Mouse (Mus musculus): ENCODE results near the gene Ppp2r5c.

Ppp2r5c gene

GRCm38 (mm10) chr12:110488031-110488430, 41.1 kb downstream of the Ppp2r5c start:
- DNase-seq (ENCODE audit: low read depth, low spot score), result no peak

DNA sequence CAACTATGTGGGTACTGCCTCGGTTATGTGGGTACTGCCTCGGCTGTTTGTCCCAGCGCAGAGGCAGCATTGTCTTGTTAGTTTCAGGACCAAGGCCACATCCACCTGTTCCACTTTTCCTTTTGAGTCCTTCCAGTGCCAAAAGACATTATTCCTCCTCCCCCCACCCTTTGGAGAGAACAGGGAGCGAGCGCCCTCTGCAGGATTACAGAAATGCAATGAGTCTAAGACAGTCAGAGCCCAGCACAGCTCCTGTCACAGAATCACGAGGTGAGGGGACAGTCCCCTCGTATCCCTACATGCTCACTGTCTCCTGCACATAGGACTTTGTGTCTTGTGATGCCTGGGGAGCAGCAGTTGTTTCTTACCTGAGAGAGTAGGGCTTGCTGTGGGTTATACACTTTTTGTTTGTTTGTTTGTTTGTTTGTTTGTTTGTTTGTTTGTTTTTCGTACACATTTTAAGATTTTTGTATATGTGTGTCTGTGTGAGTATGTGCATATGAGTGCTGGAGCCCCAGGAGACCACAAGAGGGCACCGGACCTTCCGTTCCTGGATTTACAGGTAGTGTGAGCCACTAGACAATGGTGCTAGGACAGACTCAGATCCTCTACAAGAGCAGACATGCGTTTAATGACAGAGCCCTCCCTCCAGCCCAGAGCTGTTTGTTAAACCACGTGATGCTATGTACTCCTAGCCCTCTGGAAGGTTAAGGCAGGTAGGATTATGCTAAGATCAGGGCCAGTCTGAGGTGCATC, 43.2 kb downstream of the Ppp2r5c start:
- no peak for DNase-seq (ENCODE audit: low read depth, low spot score)

GRCm38 (mm10) chr12:110492436-110492835, 45.5 kb downstream of the Ppp2r5c start:
- DNase-seq (ENCODE audit: low read depth, low spot score), result no peak

DNA sequence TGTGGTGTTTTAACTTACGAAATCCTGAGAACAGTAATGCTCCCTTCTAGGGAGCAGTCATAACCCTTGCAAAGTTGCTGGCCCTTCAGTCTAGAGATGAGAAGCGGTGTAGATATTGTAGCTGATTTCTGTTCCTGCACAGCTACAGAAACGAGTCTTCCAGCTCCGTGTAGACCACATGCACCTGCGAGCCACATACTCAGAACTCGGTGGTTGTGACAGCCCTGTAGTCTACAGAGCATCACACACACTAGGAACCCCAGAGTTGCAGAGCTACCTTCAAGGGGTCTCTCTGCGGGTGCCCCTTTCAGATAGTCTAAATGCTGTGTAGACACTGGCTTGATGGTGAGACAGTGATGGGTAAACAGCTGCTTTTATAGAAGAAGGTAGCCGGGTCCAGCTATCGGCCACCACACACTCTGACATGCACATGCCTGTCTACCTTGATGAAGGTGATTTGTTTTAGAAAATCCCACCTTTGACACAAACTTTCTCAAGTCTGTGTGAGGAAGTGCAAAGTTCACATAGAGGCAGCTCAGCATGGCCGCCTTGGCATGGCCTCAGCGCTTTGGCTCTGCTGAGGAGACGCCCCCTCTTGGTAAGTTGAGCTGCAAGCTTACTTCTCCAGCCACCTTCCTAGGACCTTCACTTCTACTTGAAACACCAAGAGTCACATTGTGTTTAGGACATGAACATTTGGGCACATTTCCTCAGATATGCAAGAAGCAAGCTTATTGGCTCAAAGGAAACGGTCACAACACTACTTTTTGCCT, 46.9 kb downstream of the Ppp2r5c start:
- DNase-seq (ENCODE audit: low read depth, low spot score), result no peak

- DNase-seq (ENCODE audit: low read depth, low spot score), result no peak
Observed at GRCm38 (mm10) chr12:110494846-110495245, 47.9 kb downstream of the Ppp2r5c start.

DNA sequence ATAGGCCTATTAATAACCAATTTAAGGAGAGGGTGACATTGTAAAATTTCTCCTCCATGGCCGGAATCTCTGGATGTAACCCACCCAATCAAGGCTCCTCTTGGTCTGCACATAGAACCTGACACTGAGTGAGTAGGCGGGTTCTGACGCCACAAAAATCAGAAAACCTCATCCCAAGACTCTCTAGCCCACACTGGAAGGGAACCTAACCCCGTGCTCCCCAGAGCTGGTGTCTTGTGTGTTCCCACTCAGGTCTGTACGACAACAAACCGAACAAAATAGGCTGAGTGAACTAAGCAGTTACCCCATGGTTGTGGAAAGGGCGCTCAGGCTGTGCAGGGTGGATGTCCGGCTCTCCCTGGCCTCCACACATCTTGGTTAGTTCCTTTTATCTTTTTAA, 48.3 kb downstream of the Ppp2r5c start:
- DNase-seq (ENCODE audit: low read depth, low spot score), result no peak

- DNase-seq (ENCODE audit: low read depth, low spot score), result no peak
Observed at GRCm38 (mm10) chr12:110496016-110496415, 49.1 kb downstream of the Ppp2r5c start.

DNA sequence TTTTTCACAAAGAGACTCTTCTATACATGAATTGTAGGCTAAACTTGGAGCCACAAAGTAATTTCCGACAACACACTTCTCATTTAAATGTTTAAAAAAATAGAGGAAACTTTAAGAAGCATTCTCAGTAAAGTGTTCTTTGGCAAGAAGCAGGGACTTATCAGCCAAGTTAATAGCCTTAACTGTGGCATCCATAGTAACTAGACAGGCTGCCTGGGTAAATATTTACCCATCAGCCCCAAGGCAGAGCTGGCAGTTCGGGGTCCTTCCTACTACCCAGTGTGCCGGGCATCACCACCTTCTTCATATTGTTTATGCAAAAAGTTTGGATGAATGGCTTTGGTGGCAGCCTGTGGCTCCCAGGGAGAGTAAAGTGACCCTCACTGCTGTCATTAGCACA, 50.1 kb downstream of the Ppp2r5c start:
- no peak for DNase-seq (ENCODE audit: low read depth, low spot score)

- no peak for DNase-seq (ENCODE audit: low read depth, low spot score)
Observed at GRCm38 (mm10) chr12:110497485-110497884, 50.6 kb downstream of the Ppp2r5c start.

DNA sequence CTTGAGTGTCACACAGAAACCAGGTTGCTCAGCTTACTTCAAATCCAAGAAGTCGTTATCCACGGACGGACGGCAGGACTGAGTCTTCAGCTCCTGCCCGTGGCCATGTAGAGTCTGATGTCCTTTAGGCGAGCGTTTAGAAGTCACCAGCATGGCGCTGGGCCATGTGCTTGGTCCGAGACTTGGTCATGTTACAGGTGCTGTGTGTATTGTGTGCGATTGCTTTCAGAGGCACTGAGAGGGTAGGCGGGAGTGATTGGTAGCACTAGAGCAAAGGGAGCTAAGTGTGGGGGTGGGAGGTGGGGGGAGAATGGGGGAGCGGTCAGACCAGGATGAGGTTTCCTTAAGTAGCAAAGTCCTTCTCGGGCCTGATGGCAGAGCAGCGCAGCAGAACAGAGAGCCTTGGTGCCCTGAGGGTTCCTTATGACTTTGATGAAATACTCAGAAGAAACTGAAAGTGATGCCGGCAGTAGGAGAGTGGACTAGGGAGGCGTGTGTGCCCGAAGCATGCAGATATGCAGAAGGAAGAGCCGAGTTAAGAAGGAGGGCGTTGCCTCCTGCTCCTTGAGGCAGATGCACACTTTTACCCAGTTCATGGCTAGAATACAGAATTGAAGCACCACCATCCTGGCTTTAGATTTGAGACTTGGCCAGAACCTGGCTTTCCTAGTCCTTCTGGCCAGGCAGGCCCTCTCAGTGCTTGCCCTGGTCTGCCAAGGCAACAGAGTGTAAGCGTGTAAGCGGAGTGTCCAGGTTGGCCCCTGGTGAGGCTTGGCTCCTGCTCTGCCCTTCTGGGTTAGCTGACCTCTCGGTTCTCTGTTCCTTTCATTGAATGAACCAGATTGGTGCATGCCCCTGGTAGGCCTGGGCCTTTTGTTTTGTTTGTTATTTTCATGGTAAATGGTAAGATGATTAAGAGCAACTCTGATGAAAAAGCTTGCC, 51.6 kb downstream of the Ppp2r5c start:
- no peak for DNase-seq (ENCODE audit: low read depth, low spot score)

DNA sequence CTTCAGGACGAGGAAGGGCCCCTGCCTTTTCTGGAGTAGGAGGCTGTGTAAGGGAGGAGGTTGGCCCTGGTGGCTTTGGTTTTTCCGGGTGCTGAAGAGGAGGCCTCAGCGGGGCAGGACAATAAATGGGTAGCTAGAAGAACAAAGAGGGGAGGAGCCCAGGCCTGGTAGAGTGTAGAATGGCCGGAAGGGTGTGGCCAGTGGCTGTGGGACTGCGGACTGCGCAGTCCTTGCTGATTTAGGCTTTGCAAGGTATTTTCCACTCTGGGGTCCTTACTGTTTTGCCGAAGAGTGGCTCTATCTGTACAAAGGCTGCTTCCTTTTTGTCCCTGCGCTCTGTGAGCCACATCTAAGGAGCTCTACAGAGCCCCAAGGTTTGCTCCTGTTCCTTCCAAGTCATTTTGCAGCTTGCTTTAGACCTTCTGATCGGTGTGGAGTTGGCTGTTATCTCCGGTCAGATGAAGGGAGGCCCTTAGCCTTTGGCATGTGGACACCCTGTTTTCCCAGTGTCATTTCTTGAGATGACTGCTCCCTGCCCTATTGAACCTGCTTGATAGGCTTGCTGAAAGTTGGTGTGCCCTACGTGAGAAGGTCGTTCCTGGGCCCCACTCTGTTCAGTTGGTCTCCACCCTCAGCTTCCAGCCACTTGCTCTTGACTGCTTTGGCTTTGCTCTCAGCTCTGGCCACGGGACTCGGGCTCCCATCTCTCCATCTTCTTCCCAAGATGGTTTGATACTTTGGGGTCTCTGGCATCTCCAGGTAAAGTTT, 52.5 kb downstream of the Ppp2r5c start:
- no peak for DNase-seq (ENCODE audit: low read depth, low spot score)

DNA sequence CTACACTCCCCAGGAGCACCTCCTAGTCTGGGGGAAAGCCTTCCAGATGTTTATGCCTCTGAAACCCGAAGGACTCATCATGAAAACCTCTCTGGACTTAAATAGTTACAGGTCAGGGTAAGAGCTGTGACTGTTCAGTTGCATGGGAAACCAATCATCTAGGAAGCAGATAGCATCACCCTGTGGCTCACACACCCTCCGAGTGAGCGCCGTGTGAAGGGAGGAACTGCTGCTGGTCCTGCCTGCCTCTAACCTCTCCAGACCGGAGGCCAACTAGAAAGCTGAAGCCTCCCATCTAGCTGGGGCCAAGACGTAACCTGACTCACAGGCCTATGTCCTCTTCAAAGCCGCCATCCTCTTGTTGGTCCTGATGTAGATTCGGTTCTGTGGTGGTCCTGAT, 53.2 kb downstream of the Ppp2r5c start:
- DNase-seq (ENCODE audit: low read depth, low spot score), result no peak

DNA sequence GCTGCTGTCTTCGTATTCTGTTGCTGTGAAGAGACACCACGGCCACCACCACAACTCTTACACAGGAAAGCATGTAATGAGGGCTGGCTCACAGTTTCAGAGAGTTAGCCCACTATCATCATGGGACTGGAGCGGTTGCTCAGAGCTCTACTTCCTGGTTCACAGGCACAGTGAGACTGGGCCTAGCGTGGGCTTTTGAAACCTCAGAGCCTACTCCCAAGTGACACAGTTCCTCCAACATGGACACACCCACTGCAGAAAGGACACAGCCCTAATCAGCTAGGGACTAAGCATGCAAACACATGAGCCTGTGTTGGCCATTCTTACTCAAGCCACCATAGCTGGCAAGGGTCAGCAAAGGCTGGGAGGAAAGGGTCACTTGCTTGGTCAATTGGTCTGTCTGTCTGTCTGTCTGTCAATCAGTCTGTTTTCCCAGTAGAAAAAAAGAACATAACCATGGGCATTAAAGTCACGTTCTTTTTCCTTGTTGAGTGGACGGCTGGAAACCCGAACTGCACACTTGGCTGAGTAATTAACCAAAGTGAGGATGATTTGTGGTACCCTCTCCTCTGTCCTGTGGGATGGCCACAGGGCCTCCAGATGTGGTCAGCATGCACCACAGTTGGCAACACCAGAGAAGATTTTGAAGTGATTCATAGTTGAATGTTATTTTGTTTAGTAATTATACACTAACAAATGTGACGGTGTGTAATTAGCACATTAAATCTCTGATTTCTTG, 56.7 kb downstream of the Ppp2r5c start:
- no peak for DNase-seq (ENCODE audit: low read depth, low spot score)

DNA sequence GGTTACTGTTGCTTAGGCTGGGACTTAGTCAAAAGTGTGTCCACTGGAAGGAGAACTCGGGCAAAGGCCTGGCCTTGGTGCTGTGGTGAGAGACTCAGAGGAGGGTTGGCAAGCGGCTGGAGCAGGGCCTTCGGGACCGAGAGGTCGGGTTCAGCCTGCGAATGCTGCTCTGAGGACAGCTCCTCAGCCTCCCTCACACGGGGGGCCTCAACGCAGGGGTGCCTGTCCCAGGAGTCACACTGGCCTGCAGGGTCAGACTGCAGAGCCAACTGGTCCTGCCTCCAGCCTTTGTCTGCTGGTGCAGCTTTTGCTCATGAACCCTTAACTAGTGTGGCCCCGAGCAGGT, 57.2 kb downstream of the Ppp2r5c start:
- DNase-seq (ENCODE audit: low read depth, low spot score), result no peak

GRCm38 (mm10) chr12:110504793-110505192, 57.9 kb downstream of the Ppp2r5c start:
- no peak for DNase-seq (ENCODE audit: low read depth, low spot score)

DNA sequence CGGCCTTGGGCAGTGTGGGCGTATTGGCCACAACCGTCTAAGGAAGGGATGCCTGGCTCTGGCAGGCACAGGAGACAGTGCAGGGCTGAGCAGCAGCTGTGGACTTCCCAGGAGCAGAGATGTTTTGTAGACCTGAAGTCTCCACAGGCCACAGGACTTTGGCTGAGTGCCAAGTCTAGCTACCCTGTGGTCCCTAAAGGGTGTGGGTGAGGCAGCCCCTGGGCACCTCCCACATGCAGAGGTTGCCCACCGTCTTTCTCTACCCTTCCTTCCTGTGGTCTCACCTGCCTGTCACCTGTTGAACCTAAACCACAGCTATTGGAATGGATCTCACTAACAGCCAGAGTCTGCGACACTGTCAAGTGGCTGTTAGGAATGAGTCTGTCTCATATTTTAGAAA, 59.1 kb downstream of the Ppp2r5c start:
- no peak for DNase-seq (ENCODE audit: low read depth, low spot score)

DNA sequence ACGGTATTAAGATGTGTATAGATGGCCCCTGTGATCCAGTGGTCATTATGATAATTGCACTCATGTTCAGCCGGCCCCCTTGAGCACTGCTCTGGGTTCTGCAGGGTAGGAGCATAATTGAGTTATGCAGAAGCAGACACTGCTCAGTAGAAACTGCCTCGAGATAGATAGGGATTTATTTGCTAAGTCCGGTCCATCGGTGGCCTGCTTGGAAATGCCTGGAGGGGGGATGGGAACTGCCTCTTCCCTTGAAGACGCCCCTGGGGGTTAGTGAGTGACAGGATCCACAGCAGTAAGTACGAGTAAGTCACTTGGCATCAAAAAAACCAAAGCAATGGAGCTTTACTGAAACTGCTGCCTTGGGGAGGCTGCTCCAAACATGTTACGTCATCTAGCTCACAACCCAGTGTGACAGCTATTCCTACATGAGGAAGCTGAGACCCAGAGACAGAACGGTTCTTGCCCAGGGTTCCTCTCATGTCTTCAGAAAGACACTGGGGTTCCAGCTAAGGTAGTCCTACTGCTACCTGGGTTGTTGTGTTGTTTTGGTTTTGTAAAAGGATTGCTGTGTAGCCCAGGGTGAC, 60.9 kb downstream of the Ppp2r5c start:
- no peak for DNase-seq (ENCODE audit: low read depth, low spot score)

DNA sequence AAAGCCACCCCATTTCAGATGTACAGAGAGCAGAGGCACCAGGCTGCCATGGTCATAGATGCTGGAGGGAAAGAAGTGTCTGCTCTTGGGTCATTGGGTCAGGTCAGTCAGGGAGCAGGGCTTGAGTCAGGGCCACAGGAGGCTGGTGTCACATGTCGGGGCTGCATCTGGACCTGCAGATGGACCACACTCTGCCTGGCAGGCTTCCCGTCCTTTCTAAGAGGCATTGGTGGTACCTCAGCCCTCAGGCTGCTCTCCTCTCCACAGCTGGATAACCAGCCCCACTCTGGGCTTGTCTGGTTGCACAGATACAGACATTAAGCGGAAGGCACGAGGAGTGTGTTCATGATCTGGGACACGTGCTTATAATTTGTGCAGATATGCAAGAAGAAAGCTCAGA, 61.8 kb downstream of the Ppp2r5c start:
- DNase-seq (ENCODE audit: low read depth, low spot score), result no peak

GRCm38 (mm10) chr12:110510171-110510871, 63.4 kb downstream of the Ppp2r5c start:
- DNase-seq (ENCODE audit: low read depth, low spot score), result no peak

GRCm38 (mm10) chr12:110511201-110511600, 64.3 kb downstream of the Ppp2r5c start:
- DNase-seq (ENCODE audit: low read depth, low spot score), result no peak
